Mouse (Mus musculus) embryonic fibroblast, embryonic 13.5 days (primary cell): ENCODE measurements at regions not wholly inside any gene's neighbourhood (a gene's known extent, or its start where the extent isn't known, plus 50 kb on each side); places are given as distances from the start of the nearest gene placed in this dataset.

Source experiments
- CTCF ChIP-seq: IDR thresholded peaks from 2 replicates; pipeline ENCODE4 v1.5.1; 2011; ENCODE audit warnings: mild to moderate bottlenecking, control low read depth, low read length, moderate library complexity, borderline replicate concordance; ENCODE audit not compliant: insufficient read depth
- POLR2A ChIP-seq: IDR thresholded peaks from 2 replicates; pipeline ENCODE4 v1.6.1; 2011; ENCODE audit warnings: low read depth, mild to moderate bottlenecking, control low read depth, low read length, moderate library complexity

DNA sequence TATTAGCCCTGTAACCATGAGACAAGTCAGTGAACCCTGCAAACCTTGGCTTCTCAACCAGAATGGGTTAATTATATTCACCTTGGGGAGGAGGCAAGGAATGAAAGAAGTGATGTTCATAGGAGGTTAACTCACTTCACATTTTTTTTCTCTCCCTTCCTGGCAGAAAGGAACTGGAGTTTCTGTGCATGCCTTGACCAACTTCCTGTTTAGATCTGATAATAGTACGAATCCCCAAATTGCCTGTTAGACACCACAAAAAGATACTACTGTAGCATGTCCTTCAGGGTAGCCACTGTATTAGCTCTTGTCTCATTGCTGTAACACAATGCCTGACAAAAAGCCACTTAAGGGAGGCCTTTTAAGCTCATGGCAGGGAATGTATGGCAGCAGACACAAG is 218.4 kb upstream of the Jun start:
- TF ChIP-seq POLR2A = no peak
- no peak for TF ChIP-seq CTCF
